Mouse (Mus musculus): ENCODE measurements around the gene Samd8. TPM values are rescaled to one million over a fixed set of nuclear protein-coding genes. Genes with fewer than 3 reads are reported as not detected.

Samd8 gene
- total and polyA plus RNA-seq, 2 experiments from 2014 or later, result 24.9 to 62.4 TPM

- Histone ChIP-seq H3K36me3 (ENCODE audit: insufficient read depth, low read length) (no peaks in the 10 kb centered on the region), H3K27ac (no peak overlapping the region), H3K4me1 (ENCODE audit: insufficient read depth, low read length) (no peaks in the 10 kb centered on the region), H3K9ac (replicated peaks; ENCODE audit: low read length) (no peak overlapping the region), H3K9me3 (ENCODE audit: low read length) (no peaks in the 10 kb centered on the region), H3K4me3 (ENCODE audit: low read length) (no peak overlapping the region), H3K27me3 (ENCODE audit: insufficient read depth, low read length) (no peaks in the 10 kb centered on the region), H3K4me2 (ENCODE audit: low read depth, low read length) (no peak overlapping the region)
- ATAC-seq (no peak), DNase-seq (ENCODE audit: low spot score) (no peak)
- no peak for TF ChIP-seq CTCF (IDR thresholded peaks at IDR 0.05; ENCODE audit: low read depth)
- WGBS, result 78% methylated on average over 2 of the region's 2 CpGs
Measured at GRCm38 (mm10) chr14:21711231-21711630, 39.1 kb upstream of the Samd8 start.

- no peaks in the 10 kb centered on the region for H3K4me1 ChIP-seq (ENCODE audit: insufficient read depth, low read length)
- H3K27ac ChIP-seq, result no peak within 1 kb of the TSS
- 74% methylated on average over 5 of the region's 5 CpGs for WGBS
- H3K4me2 ChIP-seq (ENCODE audit: low read depth, low read length), result no peak within 1 kb of the TSS
- no peaks in the 10 kb centered on the region for H3K9me3 ChIP-seq (ENCODE audit: low read length)
- no peak within 1 kb of the TSS for H3K9ac ChIP-seq (replicated peaks; ENCODE audit: low read length)
- DNase-seq (ENCODE audit: low spot score) (no peak), ATAC-seq (no peak)
- H3K27me3 ChIP-seq (ENCODE audit: insufficient read depth, low read length), result no peaks in the 10 kb centered on the region
- no peaks in the 10 kb centered on the region for H3K36me3 ChIP-seq (ENCODE audit: insufficient read depth, low read length)
- no peak within 1 kb of the TSS for H3K4me3 ChIP-seq (ENCODE audit: low read length)
- no peak for TF ChIP-seq CTCF (IDR thresholded peaks at IDR 0.05; ENCODE audit: low read depth)
Measured at GRCm38 (mm10) chr14:21714486-21714885, 35.8 kb upstream of the Samd8 start, which contains the start of gene Dupd1. Gene Dupd1 (minus strand): TSS chr14:21714576.

- H3K9ac ChIP-seq (replicated peaks; ENCODE audit: low read length), result no peak overlapping the region
- DNase-seq (ENCODE audit: low spot score), result peak; percentile 28
- H3K36me3 ChIP-seq (ENCODE audit: insufficient read depth, low read length), result no peaks in the 10 kb centered on the region
- H3K4me2 ChIP-seq (ENCODE audit: low read depth, low read length), result no peak overlapping the region
- H3K4me1 ChIP-seq (ENCODE audit: insufficient read depth, low read length), result no peaks in the 10 kb centered on the region
- ATAC-seq, result no peak
- no peak overlapping the region for H3K4me3 ChIP-seq (ENCODE audit: low read length)
- no peak overlapping the region for H3K27ac ChIP-seq
- no peaks in the 10 kb centered on the region for H3K9me3 ChIP-seq (ENCODE audit: low read length)
- no peak for TF ChIP-seq CTCF (IDR thresholded peaks at IDR 0.05; ENCODE audit: low read depth)
- H3K27me3 ChIP-seq (ENCODE audit: insufficient read depth, low read length), result no peaks in the 10 kb centered on the region
- 46% methylated on average over 17 of the region's 17 CpGs for WGBS
Measured at GRCm38 (mm10) chr14:21719646-21720383, 30.5 kb upstream of the Samd8 start.

DNA sequence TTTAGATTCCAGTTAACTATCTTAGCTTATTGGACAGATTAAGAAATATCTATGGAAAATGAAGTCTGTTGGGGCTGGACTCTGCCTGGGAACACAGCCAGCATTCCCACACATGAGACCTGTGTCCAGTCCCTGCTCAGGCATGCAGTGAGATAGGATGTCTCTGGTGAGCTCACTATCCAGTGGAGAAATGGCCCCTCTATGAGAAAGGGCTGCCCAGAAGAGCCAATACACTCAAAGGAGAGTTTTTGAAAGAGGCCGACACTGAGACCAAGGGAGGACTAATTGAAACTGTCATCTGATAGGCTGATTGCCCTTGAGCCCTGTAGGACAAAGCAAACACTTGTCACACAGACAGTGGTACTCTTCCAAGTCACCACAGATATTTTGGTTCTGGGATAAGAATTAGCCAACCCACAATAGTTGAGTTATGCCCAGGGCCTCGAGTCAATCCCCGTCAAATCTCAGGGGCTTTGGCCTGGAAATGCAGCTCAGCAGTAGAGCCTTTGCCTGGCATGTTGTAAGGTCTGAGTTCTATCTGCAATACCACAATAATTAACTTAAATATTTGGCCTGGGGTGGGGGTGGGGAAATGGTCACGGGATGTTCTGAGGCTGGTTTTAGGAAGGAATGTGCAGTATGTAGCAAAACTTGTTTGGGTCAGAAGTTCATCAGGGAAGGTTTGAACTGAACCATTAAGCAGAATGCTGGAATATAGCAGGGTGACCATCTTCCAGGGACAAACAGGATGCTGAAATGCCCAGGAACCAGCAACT lies 29.7 kb upstream of the Samd8 start:
- Histone ChIP-seq H3K36me3 (ENCODE audit: insufficient read depth, low read length) (no peaks in the 10 kb centered on the region), H3K4me2 (ENCODE audit: low read depth, low read length) (no peak overlapping the region), H3K27me3 (ENCODE audit: insufficient read depth, low read length) (no peaks in the 10 kb centered on the region), H3K4me1 (ENCODE audit: insufficient read depth, low read length) (no peaks in the 10 kb centered on the region), H3K9ac (replicated peaks; ENCODE audit: low read length) (no peak overlapping the region), H3K9me3 (ENCODE audit: low read length) (no peaks in the 10 kb centered on the region), H3K4me3 (ENCODE audit: low read length) (no peak overlapping the region), H3K27ac (no peak overlapping the region)
- no peak for TF ChIP-seq CTCF (IDR thresholded peaks at IDR 0.05; ENCODE audit: low read depth)
- 77% methylated on average over 4 of the region's 4 CpGs for WGBS
- DNase-seq (ENCODE audit: low spot score) (no peak), ATAC-seq (no peak)

DNA sequence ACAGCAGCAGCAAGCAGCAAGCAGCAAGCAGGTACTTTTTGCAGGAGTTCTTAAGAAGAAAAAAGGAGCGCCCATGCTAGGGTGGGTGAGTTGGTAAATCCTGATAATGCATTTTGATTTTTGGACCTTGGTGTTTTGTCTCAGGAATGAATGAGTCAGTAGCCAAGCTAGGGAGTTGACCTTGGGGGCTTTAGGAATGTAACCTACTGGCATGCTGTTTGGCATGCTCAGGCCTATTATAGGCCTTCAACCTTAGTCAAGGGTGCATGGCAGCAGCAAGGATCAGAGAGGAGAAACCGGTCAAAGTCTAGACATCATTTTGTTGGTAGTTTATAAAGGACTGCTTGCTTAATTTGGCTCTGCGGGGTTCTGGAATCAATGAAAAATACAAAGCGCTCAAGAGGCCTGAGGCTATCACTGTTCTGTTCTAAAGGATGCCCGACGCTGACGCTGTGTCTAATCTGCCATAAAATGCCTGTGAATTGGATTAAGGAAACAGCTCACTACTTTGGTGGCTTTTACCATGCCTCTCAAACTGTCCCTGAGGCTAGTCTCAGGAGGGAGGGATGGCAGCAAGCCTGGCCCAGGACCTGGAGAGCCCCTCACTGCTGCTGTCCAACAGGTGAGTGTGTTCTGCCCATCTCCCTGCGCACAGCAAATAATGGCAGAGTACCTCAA lies 28.2 kb upstream of the Samd8 start:
- no peak for TF ChIP-seq CTCF (IDR thresholded peaks at IDR 0.05; ENCODE audit: low read depth)
- no peak overlapping the region for H3K4me2 ChIP-seq (ENCODE audit: low read depth, low read length)
- no peaks in the 10 kb centered on the region for H3K27me3 ChIP-seq (ENCODE audit: insufficient read depth, low read length)
- no peaks in the 10 kb centered on the region for H3K36me3 ChIP-seq (ENCODE audit: insufficient read depth, low read length)
- WGBS, result 49% methylated on average over 8 of the region's 8 CpGs
- H3K9ac ChIP-seq (replicated peaks; ENCODE audit: low read length), result no peak overlapping the region
- no peaks in the 10 kb centered on the region for H3K9me3 ChIP-seq (ENCODE audit: low read length)
- H3K4me1 ChIP-seq (ENCODE audit: insufficient read depth, low read length), result no peaks in the 10 kb centered on the region
- no peak for ATAC-seq
- DNase-seq (ENCODE audit: low spot score), result no peak
- no peak overlapping the region for H3K4me3 ChIP-seq (ENCODE audit: low read length)
- H3K27ac ChIP-seq, result no peak overlapping the region

GRCm38 (mm10) chr14:21729031-21729732 lies 21.1 kb upstream of the Samd8 start:
- H3K4me1 ChIP-seq (ENCODE audit: insufficient read depth, low read length), result no peaks in the 10 kb centered on the region
- H3K9me3 ChIP-seq (ENCODE audit: low read length), result no peaks in the 10 kb centered on the region
- H3K4me2 ChIP-seq (ENCODE audit: low read depth, low read length), result no peak overlapping the region
- H3K9ac ChIP-seq (replicated peaks; ENCODE audit: low read length), result no peak overlapping the region
- H3K27ac ChIP-seq, result no peak overlapping the region
- DNase-seq (ENCODE audit: low spot score) (no peak), ATAC-seq (no peak)
- 79% methylated on average over 6 of the region's 6 CpGs for WGBS
- H3K27me3 ChIP-seq (ENCODE audit: insufficient read depth, low read length), result no peaks in the 10 kb centered on the region
- no peak overlapping the region for H3K4me3 ChIP-seq (ENCODE audit: low read length)
- TF ChIP-seq CTCF (IDR thresholded peaks at IDR 0.05; ENCODE audit: low read depth), result no peak
- no peaks in the 10 kb centered on the region for H3K36me3 ChIP-seq (ENCODE audit: insufficient read depth, low read length)
